Mouse (Mus musculus): ENCODE measurements around the gene Mxd1. TPM values are rescaled to one million over a fixed set of nuclear protein-coding genes. Genes with fewer than 3 reads are reported as not detected.

The Mxd1 gene
- polyA plus RNA-seq, 1 experiment from 2014 or later = 13.8 TPM

- whole genome bisulfite sequencing = 92% methylated on average over 3 of the region's 3 CpGs
- Histone ChIP-seq H3K27me3 (no peaks in the 10 kb centered on the region), H3K9ac (no peak overlapping the region), H3K4me1 (no peaks in the 10 kb centered on the region), H3K27ac (no peak overlapping the region), H3K9me3 (no peaks in the 10 kb centered on the region), H3K4me3 (no peak overlapping the region), H3K4me2 (replicated peaks) (no peak overlapping the region), H3K36me3 (peaks cover 22% of the 10 kb centered on the region)
- ATAC-seq (ENCODE audit: low FRiP score, low read depth) = no peak
These were observed 24.1 kb downstream of the Mxd1 start for GRCm38 (mm10) chr6:86644775-86645400.

GRCm38 (mm10) chr6:86641716-86642115 lies 27.2 kb downstream of the Mxd1 start:
- no peak overlapping the region for H3K27ac ChIP-seq
- WGBS = 79% methylated on average over 8 of the region's 8 CpGs
- H3K9ac ChIP-seq = no peak overlapping the region
- no peak overlapping the region for H3K4me3 ChIP-seq
- no peaks in the 10 kb centered on the region for H3K27me3 ChIP-seq
- H3K4me1 ChIP-seq = no peaks in the 10 kb centered on the region
- no peaks in the 10 kb centered on the region for H3K36me3 ChIP-seq
- H3K9me3 ChIP-seq = no peaks in the 10 kb centered on the region
- no peak overlapping the region for H3K4me2 ChIP-seq (replicated peaks)
- ATAC-seq (ENCODE audit: low FRiP score, low read depth) = no peak

- 82% methylated on average over 8 of the region's 8 CpGs for WGBS
- Histone ChIP-seq H3K4me1 (no peaks in the 10 kb centered on the region), H3K27me3 (no peaks in the 10 kb centered on the region), H3K36me3 (no peaks in the 10 kb centered on the region), H3K4me2 (replicated peaks) (no peak overlapping the region), H3K27ac (no peak overlapping the region), H3K4me3 (no peak overlapping the region), H3K9me3 (no peaks in the 10 kb centered on the region), H3K9ac (no peak overlapping the region)
- no peak for ATAC-seq (ENCODE audit: low FRiP score, low read depth)
These were observed 28.2 kb downstream of the Mxd1 start for GRCm38 (mm10) chr6:86640776-86641175.

- H3K27me3 ChIP-seq = no peaks in the 10 kb centered on the region
- 86% methylated on average over 3 of the region's 3 CpGs for WGBS
- H3K9me3 ChIP-seq = no peaks in the 10 kb centered on the region
- no peaks in the 10 kb centered on the region for H3K36me3 ChIP-seq
- ATAC-seq (ENCODE audit: low FRiP score, low read depth) = no peak
- no peak overlapping the region for H3K4me2 ChIP-seq (replicated peaks)
- no peak overlapping the region for H3K4me3 ChIP-seq
- no peak overlapping the region for H3K27ac ChIP-seq
- H3K9ac ChIP-seq = no peak overlapping the region
- no peaks in the 10 kb centered on the region for H3K4me1 ChIP-seq
These were observed 28.8 kb downstream of the Mxd1 start for GRCm38 (mm10) chr6:86640161-86640560.

- no peak overlapping the region for H3K27ac ChIP-seq
- 83% methylated on average over 18 of the region's 18 CpGs for WGBS
- peak; percentile 25; the same call in 1 of the 2 replicates for ATAC-seq (ENCODE audit: low FRiP score, low read depth)
- no peaks in the 10 kb centered on the region for H3K4me1 ChIP-seq
- no peaks in the 10 kb centered on the region for H3K36me3 ChIP-seq
- no peaks in the 10 kb centered on the region for H3K27me3 ChIP-seq
- H3K4me3 ChIP-seq = no peak overlapping the region
- H3K9ac ChIP-seq = no peak overlapping the region
- H3K9me3 ChIP-seq = no peaks in the 10 kb centered on the region
- H3K4me2 ChIP-seq (replicated peaks) = no peak overlapping the region
These were observed 29.5 kb downstream of the Mxd1 start for GRCm38 (mm10) chr6:86639180-86640160.

- 12% methylated on average over 2 of the region's 2 CpGs for WGBS
These were observed 30.5 kb downstream of the Mxd1 start for GRCm38 (mm10) chr6:86638434-86638833.

GRCm38 (mm10) chr6:86637860-86638259 lies 31.1 kb downstream of the Mxd1 start:
- WGBS = 23% methylated on average over 2 of the region's 2 CpGs
- H3K9me3 ChIP-seq = no peaks in the 10 kb centered on the region
- peaks cover 11% of the 10 kb centered on the region for H3K27me3 ChIP-seq
- H3K4me2 ChIP-seq (replicated peaks) = no peak overlapping the region
- H3K9ac ChIP-seq = no peak overlapping the region; the same call in 1 of the 2 replicates
- no peak overlapping the region for H3K4me3 ChIP-seq
- peaks cover under 1% of the 10 kb centered on the region; the same call in 1 of the 2 replicates for H3K4me1 ChIP-seq
- no peaks in the 10 kb centered on the region for H3K36me3 ChIP-seq
- peak overlapping the region; percentile 1; the same call in 1 of the 2 replicates for H3K27ac ChIP-seq
- no peak for ATAC-seq (ENCODE audit: low FRiP score, low read depth)

More at GRCm38 (mm10) chr6:86638434-86638833, 30.5 kb downstream of the Mxd1 start:
- Histone ChIP-seq H3K9me3 (no peaks in the 10 kb centered on the region), H3K36me3 (no peaks in the 10 kb centered on the region), H3K27ac (no peak overlapping the region), H3K4me2 (replicated peaks) (no peak overlapping the region), H3K4me1 (no peaks in the 10 kb centered on the region), H3K9ac (no peak overlapping the region), H3K27me3 (peaks cover 6% of the 10 kb centered on the region), H3K4me3 (no peak overlapping the region)
- ATAC-seq (ENCODE audit: low FRiP score, low read depth) = no peak

- peaks cover 5% of the 10 kb centered on the region; the same call in 1 of the 2 replicates for H3K4me1 ChIP-seq
- no peaks in the 10 kb centered on the region for H3K36me3 ChIP-seq
- H3K4me2 ChIP-seq (replicated peaks) = no peak overlapping the region
- H3K9ac ChIP-seq = no peak overlapping the region; the same call in 1 of the 2 replicates
- H3K27ac ChIP-seq = peak overlapping the region; percentile 1; the same call in 1 of the 2 replicates
- WGBS = 54% methylated on average over 4 of the region's 4 CpGs
- no peak for ATAC-seq (ENCODE audit: low FRiP score, low read depth)
- H3K27me3 ChIP-seq = peaks cover 14% of the 10 kb centered on the region
- no peak overlapping the region for H3K4me3 ChIP-seq
- no peaks in the 10 kb centered on the region for H3K9me3 ChIP-seq
These were observed 31.7 kb downstream of the Mxd1 start for GRCm38 (mm10) chr6:86637171-86637835.

- peaks cover 5% of the 10 kb centered on the region; the same call in 1 of the 2 replicates for H3K4me1 ChIP-seq
- WGBS = 65% methylated on average over 2 of the region's 2 CpGs
- H3K27me3 ChIP-seq = peaks cover 14% of the 10 kb centered on the region
- H3K36me3 ChIP-seq = no peaks in the 10 kb centered on the region
- no peak for ATAC-seq (ENCODE audit: low FRiP score, low read depth)
- H3K9me3 ChIP-seq = no peaks in the 10 kb centered on the region
- no peak overlapping the region for H3K4me3 ChIP-seq
- H3K4me2 ChIP-seq (replicated peaks) = no peak overlapping the region
- H3K27ac ChIP-seq = no peak overlapping the region
- no peak overlapping the region for H3K9ac ChIP-seq
These were observed 32.5 kb downstream of the Mxd1 start for GRCm38 (mm10) chr6:86636495-86636894.

GRCm38 (mm10) chr6:86630141-86630540 lies 38.8 kb downstream of the Mxd1 start:
- Histone ChIP-seq H3K36me3 (no peaks in the 10 kb centered on the region), H3K4me2 (replicated peaks) (no peak overlapping the region), H3K9ac (no peak overlapping the region), H3K4me1 (peaks cover 10% of the 10 kb centered on the region), H3K4me3 (no peak overlapping the region), H3K27ac (no peak overlapping the region), H3K9me3 (no peaks in the 10 kb centered on the region), H3K27me3 (peaks cover 46% of the 10 kb centered on the region)
- ATAC-seq (ENCODE audit: low FRiP score, low read depth) = no peak
- WGBS = 67% methylated on average over 3 of the region's 3 CpGs

- H3K9me3 ChIP-seq = no peaks in the 10 kb centered on the region
- H3K4me2 ChIP-seq (replicated peaks) = no peak within 1 kb of the TSS
- ATAC-seq (ENCODE audit: low FRiP score, low read depth) = no peak
- H3K27me3 ChIP-seq = peaks cover 35% of the 10 kb centered on the region
- no peaks in the 10 kb centered on the region for H3K36me3 ChIP-seq
- 51% methylated on average over 10 of the region's 10 CpGs for WGBS
- peaks cover 32% of the 10 kb centered on the region for H3K4me1 ChIP-seq
- no peak within 1 kb of the TSS for H3K4me3 ChIP-seq
- H3K27ac ChIP-seq = no peak within 1 kb of the TSS
- H3K9ac ChIP-seq = no peak within 1 kb of the TSS
These were observed 41.0 kb downstream of the Mxd1 start, which contains the start of gene Asprv1 for GRCm38 (mm10) chr6:86627946-86628345. TSS of gene Asprv1 (plus strand) at chr6:86628164.
